Comparison of ENCODE assay signal across 9 mouse cellular contexts in the genomic region with DNA sequence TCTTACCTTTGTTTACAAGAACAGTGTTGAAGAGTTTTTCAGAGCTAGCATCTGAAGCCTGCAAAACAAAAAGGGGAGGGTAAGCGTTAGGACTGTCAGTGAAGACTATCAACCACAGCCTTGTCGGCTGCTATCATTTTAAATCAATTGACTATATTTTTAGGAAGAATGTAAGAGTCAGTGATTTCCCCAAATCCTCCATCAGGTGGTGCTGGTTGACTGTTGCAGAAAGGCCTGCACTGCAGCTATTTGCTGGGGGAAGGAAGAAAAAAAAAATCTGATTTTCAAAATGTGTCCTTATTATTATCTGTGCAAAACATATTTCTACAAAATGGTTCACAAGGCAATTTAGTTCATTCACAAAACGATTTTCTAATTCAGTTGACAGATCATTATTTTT.
A peak's percentile ranks its signal among the peaks of the same experiment; 100 is the strongest.
DNase-seq lines count a peak whose midpoint lies in the region; ATAC-seq and TF ChIP-seq lines count a peak whose summit lies in the region.
"Had no signal": no experiment of that assay in that cellular context is flagged by ENCODE, and none has a peak within 500 bp of the region (broad histone marks: within the 10 kb centered on the region; RNA-seq: fewer than 3 reads in every experiment).

No protein-coding gene starts in this region.

- H3K9ac ChIP-seq in ES-E14 (ENCODE audit: insufficient read depth, low read depth, low read length, poor library complexity, severe bottlenecking) = no peak overlapping the region
- no peak overlapping the region for H3K9ac ChIP-seq in hindbrain, embryonic 11.5 days (ENCODE audit: low read depth, low read length)
- no peak overlapping the region for H3K9ac ChIP-seq in limb, embryonic 13.5 days

- peak overlapping the region; percentile 17 for H3K4me2 ChIP-seq in hindbrain, embryonic 11.5 days (replicated peaks; ENCODE audit: low read depth, low read length)
- peak overlapping the region; percentile 46 for H3K4me2 ChIP-seq in limb, embryonic 13.5 days (replicated peaks)

- H3K4me1 ChIP-seq in heart, embryonic 10.5 days = peaks cover 14% of the 10 kb centered on the region; the same call in 1 of the 2 replicates
- peaks cover 7 to 14% of the 10 kb centered on the region in 2 experiments; a peak in 3 of 4 replicates for H3K4me1 ChIP-seq in ES-E14 (ENCODE audit: control insufficient read depth in 2 of 2, insufficient read depth in 2 of 2, low read length in 2 of 2, poor library complexity in 1 of 2)
- peaks cover 9% of the 10 kb centered on the region for H3K4me1 ChIP-seq in hindbrain, embryonic 11.5 days (replicated peaks; ENCODE audit: control insufficient read depth, insufficient read depth, low read length)
- peaks cover 58% of the 10 kb centered on the region for H3K4me1 ChIP-seq in limb, embryonic 13.5 days

- in situ Hi-C loops in ES-E14 (cut with MboI; ENCODE audit: low sequenced_read_pairs in 2 of 2, unreplicated experiment in 2 of 2) = no loop called here

- H3K4me3 ChIP-seq in heart, embryonic 10.5 days = no peak overlapping the region
- H3K4me3 ChIP-seq in ES-E14 (ENCODE audit: insufficient read depth in 1 of 2, low read depth in 1 of 2, low read length in 2 of 2, poor library complexity in 1 of 2, severe bottlenecking in 1 of 2) = no peak overlapping the region
- no peak overlapping the region for H3K4me3 ChIP-seq in hindbrain, embryonic 11.5 days (ENCODE audit: low read depth, low read length)
- H3K4me3 ChIP-seq in limb, embryonic 13.5 days = peak overlapping the region; percentile 18
- H3K4me3 ChIP-seq: megakaryocyte, embryonic 14.5 days had no signal

- WGBS in heart, embryonic 10.5 days = 35% methylated on average over 3 of the region's 3 CpGs
- WGBS in hindbrain, embryonic 11.5 days = 27% methylated on average over 3 of the region's 3 CpGs
- WGBS in limb, embryonic 13.5 days = 32% methylated on average over 3 of the region's 3 CpGs

- DNase-seq in heart, adult 18-20 months = peak; percentile 34 to 75
- no peak for DNase-seq in heart, embryonic 10.5 days (ENCODE audit: low spot score)
- DNase-seq in ES-E14 (ENCODE audit: low read depth, low spot score) = no peak
- DNase-seq in cerebellum, postnatal 36 days = peak; percentile 59 to 73
- peak; percentile 71 for DNase-seq in hindbrain, embryonic 11.5 days (ENCODE audit: low spot score)
- DNase-seq in retina, adult 2 months (ENCODE audit: low read depth, low spot score) = peak; percentile 30
- DNase-seq in T-cell, adult 2 months (ENCODE audit: low spot score) = no peak

- peaks cover 9% of the 10 kb centered on the region for H3K27me3 ChIP-seq in heart, embryonic 10.5 days (ENCODE audit: insufficient read depth, poor library complexity, severe bottlenecking)
- H3K27me3 ChIP-seq in hindbrain, embryonic 11.5 days (ENCODE audit: control insufficient read depth, insufficient read depth, low read length) = no peaks in the 10 kb centered on the region
- no peaks in the 10 kb centered on the region for H3K27me3 ChIP-seq in limb, embryonic 13.5 days

- no peaks in the 10 kb centered on the region for H3K9me3 ChIP-seq in heart, embryonic 10.5 days
- H3K9me3 ChIP-seq in ES-E14 (ENCODE audit: control insufficient read depth, insufficient read depth, low read depth, low read length) = no peaks in the 10 kb centered on the region
- no peaks in the 10 kb centered on the region for H3K9me3 ChIP-seq in hindbrain, embryonic 11.5 days (ENCODE audit: control insufficient read depth, low read length)
- H3K9me3 ChIP-seq in limb, embryonic 13.5 days = peaks cover 3% of the 10 kb centered on the region; the same call in 1 of the 2 replicates

- no peak for ATAC-seq in hindbrain, embryonic 11.5 days (ENCODE audit: low FRiP score)
- ATAC-seq in limb, embryonic 13.5 days (ENCODE audit: low FRiP score, low read depth) = no peak

- no peak overlapping the region for H3K27ac ChIP-seq in heart, embryonic 10.5 days
- no peak overlapping the region for H3K27ac ChIP-seq in ES-E14 (ENCODE audit: insufficient read depth, low read depth, low read length, poor library complexity, severe bottlenecking)
- no peak overlapping the region for H3K27ac ChIP-seq in hindbrain, embryonic 11.5 days (ENCODE audit: low read depth, low read length)
- no peak overlapping the region for H3K27ac ChIP-seq in limb, embryonic 13.5 days

- H3K36me3 ChIP-seq in heart, embryonic 10.5 days = peaks cover 24% of the 10 kb centered on the region
- H3K36me3 ChIP-seq in ES-E14 (ENCODE audit: control insufficient read depth, insufficient read depth, low read length, poor library complexity, severe bottlenecking) = no peaks in the 10 kb centered on the region
- no peaks in the 10 kb centered on the region for H3K36me3 ChIP-seq in hindbrain, embryonic 11.5 days (ENCODE audit: control insufficient read depth, insufficient read depth, low read length)
- peaks cover 19% of the 10 kb centered on the region for H3K36me3 ChIP-seq in limb, embryonic 13.5 days

TF ChIP-seq in ES-E14, 5 proteins besides CTCF, POLR2A, EP300 and RAD21:
- TF ChIP-seq MAFK (IDR thresholded peaks at IDR 0.05; ENCODE audit: insufficient read depth, low read depth, low read length) (no peak), ZNF384 (IDR thresholded peaks at IDR 0.05; ENCODE audit: low read depth, low read length) (peak; percentile 85), ZC3H11A (IDR thresholded peaks at IDR 0.05; ENCODE audit: borderline replicate concordance, low read depth, low read length) (peak; percentile 74), CHD2 (IDR thresholded peaks at IDR 0.05; ENCODE audit: low read depth, low read length) (no peak), HCFC1 (IDR thresholded peaks at IDR 0.05; ENCODE audit: borderline replicate concordance, insufficient read depth, low read length) (no peak)

Comparison
In these comparisons a context has a peak if more than half of its experiments do, and no peak if none do; other contexts are left out.
1. DNase-seq: peak in heart, adult 18-20 months (2 of 2), cerebellum, postnatal 36 days (2 of 2), hindbrain, embryonic 11.5 days (single experiment) and retina, adult 2 months (single experiment); none in heart, embryonic 10.5 days (single experiment), ES-E14 (single experiment) and T-cell, adult 2 months (single experiment).